In the genomic region with DNA sequence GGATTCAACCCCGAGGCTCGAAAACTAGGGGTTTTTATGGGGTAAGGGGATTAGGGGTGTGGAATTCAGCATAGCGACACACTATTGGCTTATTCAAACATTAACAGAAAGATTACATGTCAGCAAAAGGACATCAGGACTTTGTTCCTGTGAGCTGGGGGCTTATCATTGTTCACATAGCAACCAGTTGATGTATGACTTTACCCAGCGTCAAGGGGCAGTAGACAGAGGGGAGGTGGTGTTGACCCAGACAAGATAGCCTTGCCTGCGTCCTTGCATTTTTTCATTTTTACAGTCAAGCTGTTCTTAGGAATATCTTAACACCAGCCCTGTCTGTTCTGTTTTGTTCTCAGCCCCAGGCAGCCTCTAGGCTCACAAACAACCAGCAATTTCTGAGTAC, we compare ENCODE assay signal across 25 mouse cellular contexts. TPM values are rescaled to one million over a fixed set of nuclear protein-coding genes. Genes with fewer than 3 reads are reported as not detected.
"Had no signal": no experiment of that assay in that cellular context is flagged by ENCODE, and none has a peak within 500 bp of the region (broad histone marks: within the 10 kb centered on the region; RNA-seq: fewer than 3 reads in every experiment).

No protein-coding gene starts in this region.

RNA-seq across cellular contexts. Expression of gene Esp6, which starts 14.3 kb away (rescaled TPM):
- polyA plus RNA-seq: heart, embryonic 10.5 days; heart, embryonic 11.5 days; heart, embryonic 12.5 days; heart, embryonic 13.5 days; heart, embryonic 14.5 days; heart, embryonic 15.5 days; heart, embryonic 16.5 days; heart, postnatal 0 days; hindbrain, embryonic 10.5 days; hindbrain, embryonic 11.5 days; hindbrain, embryonic 12.5 days; hindbrain, embryonic 13.5 days; hindbrain, embryonic 14.5 days; hindbrain, embryonic 15.5 days; hindbrain, embryonic 16.5 days; hindbrain, postnatal 0 days; inflammation-experienced regulatory T-cells, adult 6 months; intestine, embryonic 14.5 days; intestine, postnatal 0 days; kidney, adult 2 months; kidney, embryonic 14.5 days; kidney, embryonic 15.5 days; kidney, embryonic 16.5 days; kidney, postnatal 0 days; large intestine, adult 2 months had no signal

RNA-seq across cellular contexts. Expression of gene Esp8, which starts 27.2 kb away (rescaled TPM):
- polyA plus RNA-seq: heart, embryonic 10.5 days; heart, embryonic 11.5 days; heart, embryonic 12.5 days; heart, embryonic 13.5 days; heart, embryonic 14.5 days; heart, embryonic 15.5 days; heart, embryonic 16.5 days; heart, postnatal 0 days; hindbrain, embryonic 10.5 days; hindbrain, embryonic 11.5 days; hindbrain, embryonic 12.5 days; hindbrain, embryonic 13.5 days; hindbrain, embryonic 14.5 days; hindbrain, embryonic 15.5 days; hindbrain, embryonic 16.5 days; hindbrain, postnatal 0 days; inflammation-experienced regulatory T-cells, adult 6 months; intestine, embryonic 14.5 days; intestine, postnatal 0 days; kidney, adult 2 months; kidney, embryonic 14.5 days; kidney, embryonic 15.5 days; kidney, embryonic 16.5 days; large intestine, adult 2 months had no signal

RNA-seq across cellular contexts. Expression of gene Esp4, which starts 51.4 kb away (rescaled TPM):
- polyA plus RNA-seq: heart, embryonic 10.5 days; heart, embryonic 11.5 days; heart, embryonic 12.5 days; heart, embryonic 13.5 days; heart, embryonic 14.5 days; heart, embryonic 15.5 days; heart, embryonic 16.5 days; heart, postnatal 0 days; hindbrain, embryonic 10.5 days; hindbrain, embryonic 11.5 days; hindbrain, embryonic 12.5 days; hindbrain, embryonic 13.5 days; hindbrain, embryonic 14.5 days; hindbrain, embryonic 15.5 days; hindbrain, embryonic 16.5 days; hindbrain, postnatal 0 days; inflammation-experienced regulatory T-cells, adult 6 months; intestine, embryonic 14.5 days; intestine, postnatal 0 days; kidney, adult 2 months; kidney, embryonic 14.5 days; kidney, embryonic 15.5 days; kidney, embryonic 16.5 days; kidney, postnatal 0 days; large intestine, adult 2 months had no signal
